Mouse (Mus musculus): ENCODE results near the gene Sept9.
"Not testable (repeated sequence)": the region's sequence is repeated elsewhere in the genome, so short reads cannot be mapped to it uniquely, and the experiment has no call there.

Sept9 gene

DNA sequence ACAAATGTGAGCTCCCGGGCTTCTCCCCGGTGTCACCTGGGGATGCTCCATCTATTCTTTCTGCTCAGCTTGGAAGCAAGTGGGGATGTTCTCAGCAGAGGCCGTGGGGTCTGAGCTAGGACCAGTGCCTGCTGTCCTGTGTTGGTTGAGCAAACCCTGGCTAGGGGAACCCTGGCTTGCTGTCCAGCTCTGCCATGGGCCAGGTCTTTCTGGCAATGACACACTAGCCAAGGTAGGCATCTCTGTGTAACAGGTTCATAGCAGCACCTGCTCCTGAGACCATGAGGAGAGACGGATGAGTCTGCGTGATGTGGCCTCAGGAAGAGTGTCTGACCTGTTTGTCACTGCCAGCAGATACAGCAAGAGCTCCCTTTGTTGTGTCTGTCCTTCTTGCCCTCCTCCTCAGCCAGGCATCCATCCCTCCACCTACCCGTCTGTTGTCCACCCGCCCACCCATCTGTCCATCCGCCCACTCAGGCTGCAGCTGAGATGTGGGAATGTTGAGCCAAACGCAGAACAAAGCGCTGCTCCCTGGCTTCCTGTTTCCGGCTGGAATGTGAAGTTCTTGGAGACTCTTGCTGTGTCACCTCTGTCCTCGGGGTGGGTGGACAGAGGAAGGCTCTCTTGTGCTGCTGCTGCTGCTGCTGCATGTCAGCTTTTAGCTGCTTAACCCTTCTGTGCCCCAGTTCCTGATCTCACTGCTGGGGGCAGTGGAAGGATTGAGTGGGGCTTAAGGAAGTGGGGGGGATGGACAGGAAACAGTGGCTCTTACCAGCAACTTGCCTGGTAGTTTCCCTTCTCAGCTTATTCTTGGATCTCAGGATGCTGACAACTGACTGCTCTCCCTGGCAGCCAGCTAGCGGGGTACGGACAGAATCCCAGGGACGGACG, 117.2 kb downstream of the Sept9 start:
- DNase-seq, result no peak

DNA sequence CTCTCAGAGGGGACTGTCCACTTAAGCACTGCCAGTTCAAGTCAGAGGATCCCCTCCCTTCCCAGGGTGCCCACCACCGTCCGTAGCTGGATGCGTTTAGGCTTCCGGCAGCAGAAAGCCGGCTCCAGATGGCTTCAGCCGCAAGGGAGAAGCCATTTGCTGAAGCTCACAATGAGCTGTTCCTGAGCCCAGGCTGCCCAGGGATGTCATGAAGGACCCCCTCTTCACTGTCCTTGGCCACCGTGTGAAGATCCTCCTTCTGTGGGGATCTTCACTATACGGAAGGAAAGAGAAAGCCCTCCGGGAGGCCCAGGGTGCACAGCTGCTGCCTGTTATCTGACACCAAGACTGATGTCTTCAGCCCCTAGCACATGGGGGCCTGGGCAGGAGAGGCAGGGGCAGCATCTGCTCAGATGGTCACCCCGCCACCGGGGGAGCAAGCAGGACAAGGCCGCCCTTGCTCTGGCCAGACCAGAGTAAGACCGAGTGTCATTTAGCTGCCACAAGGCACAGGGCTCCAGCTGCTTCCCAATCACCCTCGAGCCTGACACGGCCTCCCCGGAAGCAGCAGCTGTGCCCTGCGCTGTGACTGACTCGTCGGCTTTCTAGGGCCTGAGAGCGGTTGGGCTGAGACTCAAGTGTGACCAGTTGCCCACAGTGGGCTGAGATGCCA, 118.1 kb downstream of the Sept9 start:
- no peak for DNase-seq

- no peak for DNase-seq
These were observed 118.7 kb downstream of the Sept9 start for GRCm38 (mm10) chr11:117318202-117318601.

GRCm38 (mm10) chr11:117318731-117319542, 119.5 kb downstream of the Sept9 start:
- DNase-seq, result no peak

- DNase-seq, result no peak
These were observed 120.3 kb downstream of the Sept9 start for GRCm38 (mm10) chr11:117319543-117320335.

DNA sequence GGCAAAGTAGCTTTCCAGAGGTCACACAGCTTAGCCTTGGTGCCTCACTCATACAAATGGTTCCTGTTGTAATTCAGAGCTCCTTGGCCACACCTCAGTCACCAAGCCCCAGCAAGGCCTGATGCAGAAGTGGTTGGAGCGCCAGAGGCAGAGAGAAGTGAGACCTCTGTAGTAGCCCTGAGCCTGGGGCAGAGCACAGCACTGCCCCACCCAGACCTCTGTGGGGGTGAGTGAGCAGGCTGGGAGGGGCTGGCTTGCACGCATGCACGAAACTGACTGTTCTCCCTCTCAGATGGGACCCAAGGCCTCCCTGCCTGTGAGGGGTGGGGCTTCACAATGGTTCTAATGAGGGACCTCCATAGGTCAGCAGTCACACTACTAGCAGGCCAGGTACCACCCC, 121.0 kb downstream of the Sept9 start:
- DNase-seq, result no peak

DNA sequence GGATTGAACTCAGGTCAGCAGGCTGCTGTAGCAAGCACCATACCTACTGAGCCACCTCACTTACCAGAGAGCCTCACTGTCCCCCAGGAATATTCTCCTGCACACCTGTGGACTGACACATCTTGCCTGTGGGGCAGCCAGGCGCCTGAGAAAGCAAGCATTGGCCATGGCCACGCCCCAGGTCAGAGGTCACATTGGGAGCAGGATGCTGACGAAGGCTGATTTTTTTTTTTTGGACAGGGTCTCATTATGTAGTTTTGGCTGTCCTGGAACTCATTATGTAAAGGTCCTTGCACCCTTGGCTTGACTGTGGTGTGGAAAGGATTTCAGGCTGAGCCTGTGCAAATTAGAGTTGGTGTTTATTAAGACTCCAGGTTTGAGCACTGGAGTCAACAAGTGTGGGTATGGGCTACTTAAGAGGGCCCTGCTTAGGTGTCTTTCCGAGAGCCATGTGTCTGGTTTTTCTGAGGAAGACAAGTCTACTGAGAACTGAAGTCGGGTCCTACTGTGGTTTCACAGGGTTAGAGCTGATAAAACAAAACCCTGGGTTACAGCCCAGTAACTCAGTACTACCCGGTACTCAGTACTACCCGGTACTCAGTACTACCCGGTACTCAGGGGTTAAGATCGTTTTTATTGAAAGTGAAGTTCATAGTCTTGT, 122.0 kb downstream of the Sept9 start:
- no peak for DNase-seq

DNA sequence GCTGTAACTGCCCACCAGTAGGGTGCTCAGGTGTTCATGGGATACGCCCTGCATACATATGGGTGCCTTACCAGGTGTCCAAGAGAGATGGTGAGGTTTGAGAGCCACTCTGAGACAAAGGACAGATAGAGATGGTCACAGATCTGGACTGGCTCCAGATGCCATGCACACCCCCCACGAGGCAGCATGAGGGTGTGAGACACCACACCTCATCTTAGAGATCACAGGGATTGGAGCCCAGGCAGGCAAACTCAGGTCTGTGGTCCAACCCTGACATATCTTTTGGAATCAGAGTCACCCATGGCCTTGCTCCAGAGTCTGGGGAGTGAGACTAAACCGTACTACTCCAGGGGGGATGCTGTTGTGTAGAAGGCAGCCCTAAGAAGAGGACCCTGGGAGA, 122.8 kb downstream of the Sept9 start:
- DNase-seq, result no peak

DNA sequence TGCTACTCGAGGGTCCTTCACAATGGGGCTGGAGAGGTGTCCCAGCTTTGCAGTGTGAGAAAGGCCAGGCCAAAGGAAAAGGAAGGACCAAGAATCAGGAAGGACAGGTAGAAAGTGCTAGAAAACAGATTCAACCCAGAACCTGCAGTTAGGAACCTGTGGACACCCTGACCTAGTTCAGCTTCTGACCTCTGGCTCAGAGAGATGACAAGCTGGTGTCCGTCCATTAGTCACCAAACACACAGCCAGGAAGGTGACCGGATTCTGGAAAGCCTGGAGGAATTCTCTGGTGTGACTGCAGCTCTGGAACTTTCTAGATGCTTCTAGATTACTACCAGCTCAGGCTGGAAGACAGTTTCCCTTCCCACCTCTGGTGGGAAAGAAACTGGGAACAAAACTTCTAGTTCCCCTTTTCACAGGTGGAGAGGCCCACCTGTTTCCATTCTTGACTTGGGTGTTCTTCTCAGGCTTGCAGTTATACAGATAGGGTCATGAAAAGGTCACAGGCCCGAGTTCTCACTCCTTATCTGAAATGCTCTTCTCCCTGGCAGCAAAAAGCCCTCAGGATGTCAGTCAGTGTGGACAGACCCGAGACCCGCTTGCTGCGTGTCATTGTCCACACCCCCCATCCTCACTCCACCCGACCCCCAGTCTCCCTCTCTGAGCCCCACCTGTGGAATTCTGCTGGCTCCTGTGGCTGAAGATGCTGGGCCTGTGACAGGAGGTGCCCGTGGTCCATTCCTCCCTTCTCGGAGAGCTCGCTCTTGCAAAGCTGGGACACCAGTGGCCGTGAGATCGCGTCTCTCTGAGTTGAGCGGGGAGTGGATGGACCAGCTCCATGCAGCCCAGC, 123.5 kb downstream of the Sept9 start:
- no peak for DNase-seq

GRCm38 (mm10) chr11:117323976-117324574, 124.6 kb downstream of the Sept9 start:
- no peak for DNase-seq

DNA sequence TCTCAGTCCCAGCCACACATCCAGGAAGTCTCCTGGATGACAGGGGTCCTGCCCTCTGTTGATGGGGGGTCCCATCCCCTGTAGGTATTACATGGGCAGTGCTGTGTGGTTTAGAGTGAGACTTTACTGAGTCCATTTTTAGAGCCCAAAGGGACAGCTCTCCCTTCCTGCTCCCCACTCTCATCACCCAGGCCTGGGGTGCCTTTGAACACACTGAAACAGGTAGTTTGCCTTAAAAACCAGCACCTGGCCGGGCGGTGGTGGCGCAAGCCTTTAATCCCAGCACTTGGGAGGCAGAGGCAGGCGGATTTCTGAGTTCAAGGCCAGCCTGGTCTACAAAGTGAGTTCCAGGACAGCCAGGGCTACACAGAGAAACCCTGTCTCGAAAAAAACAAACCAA, 125.3 kb downstream of the Sept9 start:
- DNase-seq, result not testable (repeated sequence)

DNA sequence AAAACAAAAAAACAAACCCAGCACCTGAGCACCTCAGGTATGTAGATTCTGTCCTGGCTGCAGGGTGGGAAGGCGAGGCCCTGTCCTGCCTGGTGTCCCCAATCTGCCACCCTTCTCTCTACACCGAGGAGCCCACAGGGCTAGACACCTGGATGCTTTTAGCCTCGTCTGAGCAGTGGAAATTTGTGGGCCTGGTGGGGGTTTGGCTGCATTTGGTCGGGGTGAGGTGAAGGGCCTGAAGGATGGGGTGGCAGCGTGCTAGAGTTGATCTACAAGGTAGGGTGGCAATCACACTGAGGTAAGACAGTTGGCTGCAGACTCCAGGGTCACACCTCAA, 125.6 kb downstream of the Sept9 start:
- no peak for DNase-seq

DNA sequence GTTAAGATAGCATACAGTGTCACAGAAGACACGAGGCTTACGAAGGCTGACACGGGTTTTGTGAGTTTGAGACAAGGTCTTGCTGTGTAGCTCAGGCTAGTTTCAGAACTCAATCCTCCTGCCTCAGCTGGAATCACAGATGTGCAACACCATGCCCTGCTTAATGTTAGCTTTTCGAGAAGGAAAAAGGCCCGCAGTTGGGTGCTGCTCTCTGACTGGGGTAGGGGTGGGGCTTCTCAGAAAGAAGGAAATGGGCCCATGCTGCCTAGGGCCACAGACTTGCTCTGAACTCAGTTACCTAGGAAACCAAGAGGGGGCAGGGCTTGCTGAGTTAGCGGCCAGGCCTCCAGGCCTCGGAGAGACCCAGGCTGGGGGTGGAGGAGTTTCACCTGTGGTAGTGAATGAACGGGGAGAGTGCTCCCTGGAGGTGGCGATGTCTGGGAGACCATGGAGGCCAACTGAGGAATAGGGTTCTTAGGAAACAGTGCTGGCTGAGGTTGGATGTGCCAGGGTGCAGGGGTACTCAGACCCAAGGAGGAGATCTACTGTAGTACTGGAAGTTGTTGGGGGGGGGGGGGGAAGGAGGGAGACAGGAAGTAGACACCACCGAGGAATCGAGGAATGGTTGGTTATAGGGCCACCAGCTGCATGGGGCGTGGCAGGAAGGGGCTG, 126.1 kb downstream of the Sept9 start:
- DNase-seq, result no peak

GRCm38 (mm10) chr11:117326140-117326725, 126.8 kb downstream of the Sept9 start:
- no peak for DNase-seq

GRCm38 (mm10) chr11:117326867-117327600, 127.6 kb downstream of the Sept9 start:
- no peak for DNase-seq

DNA sequence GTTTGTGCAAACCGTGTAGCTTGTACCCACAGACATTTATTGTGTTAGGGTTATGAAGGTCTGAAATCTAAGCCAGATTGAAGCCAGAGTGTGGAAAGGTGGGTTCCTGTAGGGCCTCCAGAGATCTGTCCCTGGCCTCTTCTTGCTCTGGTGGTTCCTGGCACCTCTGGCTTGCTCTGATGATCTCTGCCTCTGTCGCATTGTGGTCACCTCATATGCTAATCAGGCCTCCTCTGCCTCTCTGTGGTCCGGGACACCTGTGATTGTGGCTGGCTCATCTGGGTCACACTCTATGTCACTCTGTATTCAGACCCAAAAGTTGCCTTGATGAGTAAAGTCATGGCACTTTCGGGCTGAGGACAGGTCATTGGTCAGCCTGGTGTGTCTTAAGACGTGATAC, 128.2 kb downstream of the Sept9 start:
- no peak for DNase-seq

GRCm38 (mm10) chr11:117330076-117330950, 130.9 kb downstream of the Sept9 start:
- DNase-seq, result no peak

DNA sequence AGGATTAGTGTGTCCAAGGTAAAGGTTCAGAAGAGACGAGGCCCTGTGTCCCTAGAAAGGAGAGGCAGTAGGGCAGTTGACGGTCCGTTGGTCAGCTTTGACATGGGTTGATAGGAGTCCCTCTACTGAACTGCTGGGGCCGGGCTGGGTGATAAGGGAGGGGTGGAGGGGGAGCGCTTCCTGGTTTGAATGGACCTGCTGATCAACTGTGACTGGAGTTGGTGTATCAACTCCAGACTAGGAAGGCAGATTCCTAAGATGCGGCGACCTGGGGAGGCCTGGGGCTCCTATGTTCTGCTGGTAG, 131.4 kb downstream of the Sept9 start:
- DNase-seq, result no peak

Measured in kidney, adult 11 months (tissue).